8 mouse cellular contexts compared by ENCODE assay signal in genomic region chr1:37122306-37122705, GRCm38 (mm10).
A peak's percentile ranks its signal among the peaks of the same experiment; 100 is the strongest.
DNase-seq lines count a peak whose midpoint lies in the region; ATAC-seq lines count a peak whose summit lies in the region.

No protein-coding gene starts in this region.

- H3K9me3 ChIP-seq in forebrain, embryonic 13.5 days (replicated peaks): no peaks in the 10 kb centered on the region
- no peaks in the 10 kb centered on the region for H3K9me3 ChIP-seq in limb, embryonic 13.5 days

- ATAC-seq in forebrain, embryonic 13.5 days: peak; percentile 94
- ATAC-seq in limb, embryonic 13.5 days (ENCODE audit: low FRiP score, low read depth): peak; percentile 67

- no peak overlapping the region for H3K4me2 ChIP-seq in forebrain, embryonic 13.5 days
- no peak overlapping the region for H3K4me2 ChIP-seq in limb, embryonic 13.5 days (replicated peaks)

- no peak overlapping the region for H3K4me3 ChIP-seq in forebrain, embryonic 13.5 days
- no peak overlapping the region for H3K4me3 ChIP-seq in limb, embryonic 13.5 days

- peak overlapping the region; percentile 78 for H3K27ac ChIP-seq in forebrain, embryonic 13.5 days
- peak overlapping the region; percentile 6; the same call in 1 of the 2 replicates for H3K27ac ChIP-seq in limb, embryonic 13.5 days

- peak; percentile 27 to 45 for DNase-seq in cerebellum, postnatal 14 days
- DNase-seq in cerebellum, adult 11 months: no peak
- DNase-seq in MN1 (ENCODE audit: low spot score): peak; percentile 97
- no peak for DNase-seq in testis, postnatal 14 days (ENCODE audit: low spot score)
- DNase-seq in yolk sac, embryonic 10.5 days (ENCODE audit: low spot score): no peak
- no peak for DNase-seq in ovary, adult 18-20 months (ENCODE audit: low spot score)

- H3K27me3 ChIP-seq in forebrain, embryonic 13.5 days: no peaks in the 10 kb centered on the region
- no peaks in the 10 kb centered on the region for H3K27me3 ChIP-seq in limb, embryonic 13.5 days

- H3K36me3 ChIP-seq in forebrain, embryonic 13.5 days (ENCODE audit: poor library complexity, severe bottlenecking): no peaks in the 10 kb centered on the region
- H3K36me3 ChIP-seq in limb, embryonic 13.5 days: no peaks in the 10 kb centered on the region

- WGBS in forebrain, embryonic 13.5 days: 47% methylated on average over 4 of the region's 4 CpGs
- 27% methylated on average over 4 of the region's 4 CpGs for WGBS in limb, embryonic 13.5 days

- H3K4me1 ChIP-seq in forebrain, embryonic 13.5 days: peaks cover 17% of the 10 kb centered on the region
- peaks cover 15% of the 10 kb centered on the region for H3K4me1 ChIP-seq in limb, embryonic 13.5 days

- H3K9ac ChIP-seq in forebrain, embryonic 13.5 days: no peak overlapping the region
- H3K9ac ChIP-seq in limb, embryonic 13.5 days: no peak overlapping the region

Comparison
In these comparisons a context has a peak if more than half of its experiments do, and no peak if none do; other contexts are left out.
1. DNase-seq: peak in cerebellum, postnatal 14 days (2 of 2) and MN1 (single experiment); none in cerebellum, adult 11 months (single experiment), testis, postnatal 14 days (single experiment), yolk sac, embryonic 10.5 days (single experiment) and ovary, adult 18-20 months (single experiment).